Comparison of ENCODE assay signal across 8 mouse cellular contexts in genomic region chr10:82698712-82699261, GRCm38 (mm10). TPM values are rescaled to one million over a fixed set of nuclear protein-coding genes. Genes with fewer than 3 reads are reported as not detected.
DNase-seq lines count a peak whose midpoint lies in the region; ATAC-seq and TF ChIP-seq lines count a peak whose summit lies in the region.

No protein-coding gene starts in this region.

- DNase-seq in Patski (ENCODE audit: low read depth, low spot score) = no peak
- DNase-seq in cerebellum, adult 9-11 months = peak; percentile 90
- peak; percentile 52 to 93 for DNase-seq in frontal cortex, adult 2 months (ENCODE audit: extremely low spot score in 1 of 2, low spot score in 1 of 2)
- DNase-seq in hindbrain, embryonic 11.5 days (ENCODE audit: low spot score) = peak; percentile 93
- DNase-seq in layer of hippocampus, postnatal 25 days (ENCODE audit: extremely low spot score in 1 of 2, low spot score in 1 of 2) = peak; percentile 86 to 87
- DNase-seq in lung, postnatal 14 days = peak; percentile 90
- DNase-seq in ovary, postnatal 36 days (ENCODE audit: low spot score) = peak; percentile 89
- DNase-seq in thymus, postnatal 14 days = peak; percentile 95

- peak overlapping the region; percentile 91 for H3K4me3 ChIP-seq in hindbrain, embryonic 11.5 days (ENCODE audit: low read depth, low read length)

- H3K27me3 ChIP-seq in Patski = no peaks in the 10 kb centered on the region
- no peaks in the 10 kb centered on the region for H3K27me3 ChIP-seq in hindbrain, embryonic 11.5 days (ENCODE audit: control insufficient read depth, insufficient read depth, low read length)

- no peaks in the 10 kb centered on the region for H3K36me3 ChIP-seq in hindbrain, embryonic 11.5 days (ENCODE audit: control insufficient read depth, insufficient read depth, low read length)

- CTCF ChIA-PET in Patski (lab: Charles Lee) = interaction anchor here (1.2 kb wide), 1 partner anchor 10 kb away, joined by 3 read pairs; no protein-coding TSS in a partner anchor

- WGBS in hindbrain, embryonic 11.5 days = 2% methylated on average over 24 of the region's 42 CpGs

- no peak for TF ChIP-seq CTCF in Patski (IDR thresholded peaks at IDR 0.05)

- H3K9me3 ChIP-seq in hindbrain, embryonic 11.5 days (ENCODE audit: control insufficient read depth, low read length) = no peaks in the 10 kb centered on the region

- peak; percentile 95 for ATAC-seq in Patski
- ATAC-seq in hindbrain, embryonic 11.5 days (ENCODE audit: low FRiP score) = peak; percentile 96

- no peaks in the 10 kb centered on the region; the same call in 1 of the 2 replicates for H3K4me1 ChIP-seq in hindbrain, embryonic 11.5 days (replicated peaks; ENCODE audit: control insufficient read depth, insufficient read depth, low read length)

- in situ Hi-C loops in Patski (cut with MboI; ENCODE audit: low pct_unique_long_range_greater_than_20kb) = no loop called here

- POLR2A ChIA-PET in Patski (lab: Charles Lee) = interaction anchor here (0.8 kb wide), 1 partner anchor 13 kb away, joined by 3 read pairs; no protein-coding TSS in a partner anchor

- H3K27ac ChIP-seq in hindbrain, embryonic 11.5 days (ENCODE audit: low read depth, low read length) = peak overlapping the region; percentile 58

- peak overlapping the region; percentile 83 for H3K9ac ChIP-seq in hindbrain, embryonic 11.5 days (ENCODE audit: low read depth, low read length)

- peak overlapping the region; percentile 59 for H3K4me2 ChIP-seq in hindbrain, embryonic 11.5 days (replicated peaks; ENCODE audit: low read depth, low read length)

RNA-seq across cellular contexts. Expression of gene Hcfc2, which starts 2.8 kb away (rescaled TPM):
- 22.4 TPM for polyA plus RNA-seq in Patski (2021)
- polyA plus RNA-seq in frontal cortex, adult 2 months (2012; rRNA removed) = 26.4 and 27.3 TPM in 2 replicates
- polyA plus RNA-seq in hindbrain, embryonic 11.5 days (2014; fragmentation: Nextera tagmentation; extraction: Ambion mirVana) = 34.4 and 35.4 TPM in 2 replicates
- 10 to 100 TPM; 46.3 to 53.0 TPM for total RNA-seq in layer of hippocampus, postnatal 25 days (2021)

RNA-seq across cellular contexts. Expression of gene Glt8d2, which starts 8.3 kb away (rescaled TPM):
- 0.13 TPM for polyA plus RNA-seq in Patski (2021)
- 11.0 and 11.3 TPM in 2 replicates for polyA plus RNA-seq in frontal cortex, adult 2 months (2012; rRNA removed)
- 4.4 and 4.6 TPM in 2 replicates for polyA plus RNA-seq in hindbrain, embryonic 11.5 days (2014; fragmentation: Nextera tagmentation; extraction: Ambion mirVana)
- 10 to 100 TPM; 15.3 to 16.1 TPM for total RNA-seq in layer of hippocampus, postnatal 25 days (2021)
